Mouse (Mus musculus): ENCODE measurements around the gene Rpf2.

Rpf2 gene

GRCm38 (mm10) chr10:40256716-40257115, 9.9 kb upstream of the Rpf2 start:
- 0 out of 2 replicates have a peak, but pooled peaks have one; percentile 47 for ATAC-seq (ENCODE audit: insufficient number of reproducible peaks, low FRiP score, low TSS enrichment)

- no peak for ATAC-seq (ENCODE audit: insufficient number of reproducible peaks, low FRiP score, low TSS enrichment)
Measured at GRCm38 (mm10) chr10:40250969-40251368, 4.1 kb upstream of the Rpf2 start.

- no peak for ATAC-seq (ENCODE audit: insufficient number of reproducible peaks, low FRiP score, low TSS enrichment)
Measured at GRCm38 (mm10) chr10:40249625-40250024, 2.8 kb upstream of the Rpf2 start.

GRCm38 (mm10) chr10:40247166-40247716, 405 bp upstream of the Rpf2 start:
- peak; percentile 12; the same call in 1 of the 2 replicates for ATAC-seq (ENCODE audit: insufficient number of reproducible peaks, low FRiP score, low TSS enrichment)

GRCm38 (mm10) chr10:40237826-40238225, 9.0 kb downstream of the Rpf2 start:
- no peak for ATAC-seq (ENCODE audit: insufficient number of reproducible peaks, low FRiP score, low TSS enrichment)

GRCm38 (mm10) chr10:40233241-40233640, 13.6 kb downstream of the Rpf2 start:
- ATAC-seq (ENCODE audit: insufficient number of reproducible peaks, low FRiP score, low TSS enrichment): no peak

- ATAC-seq (ENCODE audit: insufficient number of reproducible peaks, low FRiP score, low TSS enrichment): no peak
Measured at GRCm38 (mm10) chr10:40232442-40232841, 14.4 kb downstream of the Rpf2 start.

GRCm38 (mm10) chr10:40229725-40230124, 17.1 kb downstream of the Rpf2 start:
- ATAC-seq (ENCODE audit: insufficient number of reproducible peaks, low FRiP score, low TSS enrichment): no peak

GRCm38 (mm10) chr10:40227660-40228303, 19.1 kb downstream of the Rpf2 start:
- ATAC-seq (ENCODE audit: insufficient number of reproducible peaks, low FRiP score, low TSS enrichment): no peak

- no peak for ATAC-seq (ENCODE audit: insufficient number of reproducible peaks, low FRiP score, low TSS enrichment)
Measured at GRCm38 (mm10) chr10:40218874-40219273, 28.0 kb downstream of the Rpf2 start.

- ATAC-seq (ENCODE audit: insufficient number of reproducible peaks, low FRiP score, low TSS enrichment): peak; percentile 91
Measured at GRCm38 (mm10) chr10:40212443-40213169, 34.2 kb downstream of the Rpf2 start.

- no peak for ATAC-seq (ENCODE audit: insufficient number of reproducible peaks, low FRiP score, low TSS enrichment)
Measured at GRCm38 (mm10) chr10:40195001-40195400, 51.8 kb downstream of the Rpf2 start.

- ATAC-seq (ENCODE audit: insufficient number of reproducible peaks, low FRiP score, low TSS enrichment): no peak
Measured at GRCm38 (mm10) chr10:40192010-40192935, 54.6 kb downstream of the Rpf2 start.

GRCm38 (mm10) chr10:40191338-40191979, 55.4 kb downstream of the Rpf2 start:
- ATAC-seq (ENCODE audit: insufficient number of reproducible peaks, low FRiP score, low TSS enrichment): no peak

GRCm38 (mm10) chr10:40190871-40191270, 56.0 kb downstream of the Rpf2 start:
- no peak for ATAC-seq (ENCODE audit: insufficient number of reproducible peaks, low FRiP score, low TSS enrichment)

- no peak for ATAC-seq (ENCODE audit: insufficient number of reproducible peaks, low FRiP score, low TSS enrichment)
Measured at GRCm38 (mm10) chr10:40189689-40190088, 57.1 kb downstream of the Rpf2 start.

- no peak for ATAC-seq (ENCODE audit: insufficient number of reproducible peaks, low FRiP score, low TSS enrichment)
Measured at GRCm38 (mm10) chr10:40188831-40189230, 58.0 kb downstream of the Rpf2 start.

- no peak for ATAC-seq (ENCODE audit: insufficient number of reproducible peaks, low FRiP score, low TSS enrichment)
Measured at GRCm38 (mm10) chr10:40185956-40186355, 60.9 kb downstream of the Rpf2 start.

GRCm38 (mm10) chr10:40180011-40180410, 66.8 kb downstream of the Rpf2 start:
- no peak for ATAC-seq (ENCODE audit: insufficient number of reproducible peaks, low FRiP score, low TSS enrichment)

- no peak for ATAC-seq (ENCODE audit: insufficient number of reproducible peaks, low FRiP score, low TSS enrichment)
Measured at GRCm38 (mm10) chr10:40179142-40179541, 67.7 kb downstream of the Rpf2 start.

Data from cerebellum, adult (tissue).